Mouse (Mus musculus) midbrain, embryonic 16.5 days (tissue): ENCODE results near the gene Rnase10. TPM values are rescaled to one million over a fixed set of nuclear protein-coding genes. Genes with fewer than 3 reads are reported as not detected.
A peak's percentile ranks its signal among the peaks of the same experiment; 100 is the strongest.
"Not testable (repeated sequence)": the region's sequence is repeated elsewhere in the genome, so short reads cannot be mapped to it uniquely, and the experiment has no call there.

Source experiments
- ATAC-seq: fragments of 200-750 bp; cut with Nextera tagmentation; 2 replicates; pipeline ENCODE4 v1.8.0; 2017; ENCODE audit warnings: moderate TSS enrichment
- H3K27ac ChIP-seq: fragments of 300-500 bp; sonication (generic); 2 replicates; pipeline ENCODE4 v1.5.1; 2014; ENCODE audit warnings: mild to moderate bottlenecking, low read length, mixed read lengths
- H3K27me3 ChIP-seq: fragments of 300-500 bp; sonication (generic); 2 replicates; pipeline ENCODE4 v1.6.1; 2014; ENCODE audit warnings: low read depth, low read length, mixed read lengths; ENCODE audit not compliant: control insufficient read depth, insufficient read depth
- H3K36me3 ChIP-seq: fragments of 300-500 bp; sonication (generic); 2 replicates; pipeline ENCODE4 v1.6.1; 2014; ENCODE audit warnings: mild to moderate bottlenecking, low read length, moderate library complexity, mixed read lengths; ENCODE audit not compliant: control insufficient read depth, insufficient read depth
- H3K4me1 ChIP-seq: fragments of 300-500 bp; sonication (generic); 2 replicates; pipeline ENCODE4 v1.6.1; 2014; ENCODE audit warnings: mild to moderate bottlenecking, low read length, mixed read lengths; ENCODE audit not compliant: control insufficient read depth, insufficient read depth
- H3K4me2 ChIP-seq: fragments of 300-500 bp; sonication (generic); 2 replicates; pipeline ENCODE4 v1.6.1; 2014; ENCODE audit warnings: mild to moderate bottlenecking, low read length, mixed read lengths
- H3K4me3 ChIP-seq: fragments of 300-500 bp; sonication (generic); 2 replicates; pipeline ENCODE4 v1.5.1; 2014; ENCODE audit warnings: low read depth, mild to moderate bottlenecking, low read length, moderate library complexity, mixed read lengths
- H3K9ac ChIP-seq: fragments of 300-500 bp; sonication (generic); 2 replicates; pipeline ENCODE4 v1.6.1; 2014; ENCODE audit warnings: low read depth, low read length, mixed read lengths
- H3K9me3 ChIP-seq: fragments of 300-500 bp; sonication (generic); replicated peaks from 2 replicates; pipeline ENCODE4 v1.6.1; 2014; ENCODE audit warnings: mild to moderate bottlenecking, low read length, mixed read lengths; ENCODE audit not compliant: control insufficient read depth, poor library complexity, severe bottlenecking
- WGBS: fragments of 180-500 bp; shearing (Covaris S2); extraction: QIAGEN DNeasy Blood & Tissue Kit; methylation state at CpG from one replicate; pipeline ENCODE4 v1.1.7; 2014; 5-methylcytosine and 5-hydroxymethylcytosine counted together
- polyA plus RNA-seq: library from polyadenylated mRNA; unstranded; fragments of >200 nt; fragmentation: Nextera tagmentation; extraction: Ambion mirVana; gene quantifications from 2 replicates; pipeline ENCODE4 v1.2.1, GENCODE M21; 2015

Gene Rnase10
- polyA plus RNA-seq, result not detected in 2 replicates

- no peaks in the 10 kb centered on the region for H3K36me3 ChIP-seq
- H3K4me2 ChIP-seq, result no peak within 1 kb of the TSS
- no peak within 1 kb of the TSS for H3K9ac ChIP-seq
- no peaks in the 10 kb centered on the region for H3K9me3 ChIP-seq
- no peaks in the 10 kb centered on the region for H3K4me1 ChIP-seq
- H3K27me3 ChIP-seq, result no peaks in the 10 kb centered on the region
- no peak for ATAC-seq
- 87% methylated on average over 8 of the region's 8 CpGs for WGBS
- H3K27ac ChIP-seq, result no peak within 1 kb of the TSS
- H3K4me3 ChIP-seq, result no peak within 1 kb of the TSS
These were observed at the start of gene Rnase10 for GRCm38 (mm10) chr14:51007152-51007801. Rnase10 (plus strand) TSS chr14:51007751.

GRCm38 (mm10) chr14:50958289-50958995 is 49.1 kb upstream of the Rnase10 start:
- not testable (repeated sequence) for H3K9me3 ChIP-seq, H3K4me3 ChIP-seq, H3K27ac ChIP-seq, H3K9ac ChIP-seq, ATAC-seq, H3K27me3 ChIP-seq, H3K4me1 ChIP-seq, H3K36me3 ChIP-seq, H3K4me2 ChIP-seq
- WGBS, result 88% methylated on average over 5 of the region's 5 CpGs

GRCm38 (mm10) chr14:50968216-50968980 is 39.2 kb upstream of the Rnase10 start:
- Histone ChIP-seq H3K4me2 (no peak overlapping the region), H3K36me3 (no peaks in the 10 kb centered on the region), H3K9me3 (no peaks in the 10 kb centered on the region), H3K27me3 (no peaks in the 10 kb centered on the region), H3K9ac (no peak overlapping the region), H3K4me3 (no peak overlapping the region), H3K27ac (no peak overlapping the region), H3K4me1 (peaks cover 7% of the 10 kb centered on the region; the same call in 1 of the 2 replicates)
- WGBS, result 65% methylated on average over 5 of the region's 5 CpGs
- no peak for ATAC-seq

- WGBS, result 7% methylated on average over 1 of the region's 1 CpGs
- no peak overlapping the region for H3K4me3 ChIP-seq
- no peaks in the 10 kb centered on the region for H3K9me3 ChIP-seq
- 0 out of 2 replicates have a peak, but pooled peaks have one; percentile 48 for ATAC-seq
- no peak overlapping the region for H3K9ac ChIP-seq
- no peaks in the 10 kb centered on the region for H3K27me3 ChIP-seq
- H3K36me3 ChIP-seq, result no peaks in the 10 kb centered on the region
- H3K4me1 ChIP-seq, result peaks cover 7% of the 10 kb centered on the region; the same call in 1 of the 2 replicates
- H3K27ac ChIP-seq, result no peak overlapping the region
- H3K4me2 ChIP-seq, result no peak overlapping the region
These were observed 38.5 kb upstream of the Rnase10 start for GRCm38 (mm10) chr14:50969041-50969440.

- Histone ChIP-seq H3K9ac (no peak overlapping the region), H3K9me3 (no peaks in the 10 kb centered on the region), H3K4me3 (no peak overlapping the region), H3K36me3 (no peaks in the 10 kb centered on the region), H3K4me1 (peaks cover 7% of the 10 kb centered on the region; the same call in 1 of the 2 replicates), H3K27me3 (no peaks in the 10 kb centered on the region), H3K27ac (0 out of 2 replicates have a peak overlapping the region, but pooled peaks have one; percentile 13), H3K4me2 (peak overlapping the region; percentile 18; the same call in 1 of the 2 replicates)
- 8% methylated on average over 12 of the region's 12 CpGs for WGBS
- ATAC-seq, result peak; percentile 73; the same call in 1 of the 2 replicates
These were observed 37.7 kb upstream of the Rnase10 start for GRCm38 (mm10) chr14:50969558-50970544.

GRCm38 (mm10) chr14:50970822-50971221 is 36.7 kb upstream of the Rnase10 start:
- Histone ChIP-seq H3K27ac (no peak overlapping the region), H3K4me2 (no peak overlapping the region), H3K27me3 (no peaks in the 10 kb centered on the region), H3K4me3 (no peak overlapping the region), H3K9me3 (no peaks in the 10 kb centered on the region), H3K9ac (no peak overlapping the region), H3K4me1 (peaks cover 7% of the 10 kb centered on the region; the same call in 1 of the 2 replicates), H3K36me3 (no peaks in the 10 kb centered on the region)
- WGBS, result 86% methylated on average over 1 of the region's 1 CpGs
- no peak for ATAC-seq

GRCm38 (mm10) chr14:50973054-50973453 is 34.5 kb upstream of the Rnase10 start:
- WGBS, result 94% methylated on average over 5 of the region's 5 CpGs
- not testable (repeated sequence) for H3K4me2 ChIP-seq, H3K9me3 ChIP-seq, H3K4me3 ChIP-seq, H3K27me3 ChIP-seq, ATAC-seq, H3K36me3 ChIP-seq, H3K4me1 ChIP-seq, H3K9ac ChIP-seq, H3K27ac ChIP-seq

- H3K9ac ChIP-seq, result no peak overlapping the region
- peaks cover 9% of the 10 kb centered on the region; the same call in 1 of the 2 replicates for H3K4me1 ChIP-seq
- no peak overlapping the region for H3K4me2 ChIP-seq
- H3K4me3 ChIP-seq, result no peak overlapping the region
- H3K9me3 ChIP-seq, result no peaks in the 10 kb centered on the region
- no peaks in the 10 kb centered on the region for H3K36me3 ChIP-seq
- no peak for ATAC-seq
- H3K27me3 ChIP-seq, result no peaks in the 10 kb centered on the region
- 33% methylated on average over 4 of the region's 4 CpGs for WGBS
- no peak overlapping the region for H3K27ac ChIP-seq
These were observed 33.9 kb upstream of the Rnase10 start for GRCm38 (mm10) chr14:50973700-50974099.
